Mouse (Mus musculus): Measurements from ENCODE around the gene Zcchc2.

GRCm38 (mm10) chr1:106074656-106075055 is 84.5 kb downstream of the Zcchc2 start:
- TF ChIP-seq CTCF (conservative IDR thresholded peaks at IDR 0.05; ENCODE audit: low read length) (no peak), NANOG (IDR thresholded peaks at IDR 0.05; ENCODE audit: borderline replicate concordance, low read length) (no peak)
